ENCODE assay signal across 9 mouse cellular contexts in genomic region chr14:32609392-32609791, GRCm38 (mm10). TPM values are rescaled to one million over a fixed set of nuclear protein-coding genes. Genes with fewer than 3 reads are reported as not detected.
A peak's percentile ranks its signal among the peaks of the same experiment; 100 is the strongest.
DNase-seq lines count a peak whose midpoint lies in the region; ATAC-seq and TF ChIP-seq lines count a peak whose summit lies in the region.
"Had no signal": no experiment of that assay in that cellular context is flagged by ENCODE, and none has a peak within 500 bp of the region (broad histone marks: within the 10 kb centered on the region; RNA-seq: fewer than 3 reads in every experiment).

No protein-coding gene starts in this region.

- peaks cover 23% of the 10 kb centered on the region for H3K27me3 ChIP-seq in liver, embryonic 12.5 days (replicated peaks)
- peaks cover 11% of the 10 kb centered on the region for H3K27me3 ChIP-seq in forebrain, embryonic 10.5 days (ENCODE audit: poor library complexity, severe bottlenecking)

- no peak for TF ChIP-seq POLR2A in lung, adult 2 months (IDR thresholded peaks at IDR 0.05; ENCODE audit: borderline replicate concordance, extremely low read depth, low read depth, low read length)

- no peaks in the 10 kb centered on the region for H3K36me3 ChIP-seq in liver, embryonic 12.5 days
- no peaks in the 10 kb centered on the region for H3K36me3 ChIP-seq in forebrain, embryonic 10.5 days (replicated peaks)
- H3K36me3 ChIP-seq: heart, embryonic 13.5 days had no signal

- H3K9ac ChIP-seq in liver, embryonic 12.5 days, result no peak overlapping the region
- H3K9ac ChIP-seq: heart, embryonic 13.5 days had no signal

- 23% methylated on average over 3 of the region's 3 CpGs for WGBS in lung, adult 2 months
- 23% methylated on average over 3 of the region's 3 CpGs for WGBS in liver, embryonic 12.5 days (ENCODE audit: insufficient replicate concordance)
- 41% methylated on average over 3 of the region's 3 CpGs for WGBS in forebrain, embryonic 10.5 days

- DNase-seq in cerebellum, adult 18-20 months, result peak; percentile 25 to 38
- no peak for DNase-seq in lung, adult 2 months
- no peak for DNase-seq in lung, postnatal 25 days (ENCODE audit: low spot score)
- DNase-seq in adrenal gland, postnatal 10 days, result peak; percentile 80
- DNase-seq in forebrain, embryonic 10.5 days (ENCODE audit: extremely low spot score, low spot score), result no peak

- no peak for ATAC-seq in cerebellum, adult (ENCODE audit: insufficient number of reproducible peaks, low FRiP score, low TSS enrichment)
- ATAC-seq in granulocyte monocyte progenitor cell, adult 5-6 weeks (replicated peaks; ENCODE audit: poor library complexity, severe bottlenecking), result peak; percentile 68
- ATAC-seq in liver, embryonic 12.5 days, result 0 out of 2 replicates have a peak, but pooled peaks have one; percentile 5

- H3K4me3 ChIP-seq in lung, adult 2 months (replicated peaks; ENCODE audit: extremely low read depth, low read depth, low read length), result no peak overlapping the region
- no peak overlapping the region for H3K4me3 ChIP-seq in liver, embryonic 12.5 days
- no peak overlapping the region for H3K4me3 ChIP-seq in forebrain, embryonic 10.5 days
- H3K4me3 ChIP-seq: heart, embryonic 13.5 days had no signal

- H3K4me2 ChIP-seq in liver, embryonic 12.5 days, result no peak overlapping the region
- H3K4me2 ChIP-seq: heart, embryonic 13.5 days had no signal

- no peaks in the 10 kb centered on the region for H3K4me1 ChIP-seq in lung, adult 2 months (ENCODE audit: control insufficient read depth, insufficient read depth, low read length)
- H3K4me1 ChIP-seq in liver, embryonic 12.5 days, result no peaks in the 10 kb centered on the region
- 0 out of 2 replicates have a peak, but pooled peaks cover 4% of the 10 kb centered on the region for H3K4me1 ChIP-seq in forebrain, embryonic 10.5 days
- H3K4me1 ChIP-seq: heart, embryonic 13.5 days had no signal

- no peak overlapping the region for H3K27ac ChIP-seq in liver, embryonic 12.5 days
- H3K27ac ChIP-seq in forebrain, embryonic 10.5 days, result no peak overlapping the region
- H3K27ac ChIP-seq: heart, embryonic 13.5 days had no signal

- peak; percentile 23; the same call in 1 of the 2 replicates for TF ChIP-seq CTCF in lung, adult 2 months (IDR thresholded peaks at IDR 0.05; ENCODE audit: insufficient read depth, low read length)

- no peaks in the 10 kb centered on the region for H3K9me3 ChIP-seq in liver, embryonic 12.5 days (replicated peaks)
- no peaks in the 10 kb centered on the region for H3K9me3 ChIP-seq in forebrain, embryonic 10.5 days
- H3K9me3 ChIP-seq: heart, embryonic 13.5 days had no signal

RNA-seq across cellular contexts. Expression of gene Prrxl1, which starts 10.2 kb away (rescaled TPM):
- polyA plus RNA-seq in lung, adult 2 months (2012; rRNA removed), result not detected in 2 replicates
- under 1 TPM; 0.57 to 0.73 TPM for total RNA-seq in adrenal gland, postnatal 10 days (2021)
- total RNA-seq in granulocyte monocyte progenitor cell, adult 5-6 weeks (2014; fragmentation: Nextera tagmentation), result not detected in 2 replicates
- not detected in 2 replicates for total RNA-seq in granulocyte monocyte progenitor cell, adult 5-6 weeks (2017)
- not detected in 2 replicates for polyA plus RNA-seq in liver, embryonic 12.5 days (2016; fragmentation: Nextera tagmentation; extraction: Ambion mirVana)
- polyA plus RNA-seq in forebrain, embryonic 10.5 days (2016; fragmentation: Nextera tagmentation; extraction: Ambion mirVana), result 0.22 TPM in 1 of 2 replicates, not detected in the other

Comparison
In these comparisons a context has a peak if more than half of its experiments do, and no peak if none do; other contexts are left out.
1. DNase-seq: peak in cerebellum, adult 18-20 months (2 of 2) and adrenal gland, postnatal 10 days (single experiment); none in lung, adult 2 months (single experiment), lung, postnatal 25 days (single experiment) and forebrain, embryonic 10.5 days (single experiment).